Mouse (Mus musculus) gastrocnemius, postnatal 25 days (tissue): Measurements from ENCODE around the gene Tnrc6c. TPM values are rescaled to one million over a fixed set of nuclear protein-coding genes. Genes with fewer than 3 reads are reported as not detected.
"Not testable (repeated sequence)": the region's sequence is repeated elsewhere in the genome, so short reads cannot be mapped to it uniquely, and the experiment has no call there.

Experiments used
- DNase-seq: peaks from one replicate; pipeline ENCODE4 v3.0.0; 2022
- total RNA-seq, 2 experiments: library from RNA; stranded (reverse); gene quantifications; 1 replicate in 1 of 2; 2 replicates in 1 of 2; pipeline ENCODE4 v1.2.3; 2021

Gene Tnrc6c
- total RNA-seq, 2 experiments from 2014 or later: 17.2 to 18.2 TPM

DNA sequence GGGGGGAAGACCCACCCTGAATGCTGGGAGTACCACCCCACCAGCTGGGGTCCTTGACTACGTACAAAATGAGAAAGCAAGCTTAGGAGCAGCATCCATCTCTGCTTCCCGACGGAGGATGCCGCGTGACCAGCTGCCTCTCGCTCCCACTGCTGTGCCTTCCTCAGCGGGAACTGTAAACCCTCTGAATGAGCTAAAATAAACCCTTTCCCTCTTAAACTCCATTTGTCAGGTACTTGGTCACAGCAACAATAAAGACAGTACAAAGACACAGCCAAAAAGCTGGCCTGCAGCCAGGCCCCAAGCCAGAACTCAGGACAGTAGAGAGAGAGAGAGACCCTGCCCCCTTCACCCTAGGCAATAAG lies 115.6 kb downstream of the Tnrc6c start:
- no peak for DNase-seq

DNA sequence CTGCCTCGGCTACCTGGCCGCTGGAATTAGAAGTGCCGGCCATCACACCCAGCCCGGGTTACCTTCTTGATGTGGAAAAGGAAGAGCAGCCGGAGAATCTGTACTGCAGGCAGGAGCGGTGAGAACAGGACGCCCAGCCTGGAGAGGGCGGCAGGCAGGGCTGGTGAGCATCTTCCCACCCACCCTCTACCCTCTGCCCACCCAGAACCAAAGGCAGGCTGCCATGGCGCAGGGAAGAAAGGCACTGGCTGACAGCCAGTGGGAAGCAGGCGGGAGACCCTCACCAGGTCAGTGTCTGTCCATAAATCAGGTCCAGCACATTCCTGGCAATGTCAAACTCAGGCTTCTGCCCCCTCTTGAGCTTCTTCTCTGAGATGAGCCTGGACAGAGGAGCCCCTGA lies 116.3 kb downstream of the Tnrc6c start:
- DNase-seq: no peak

DNA sequence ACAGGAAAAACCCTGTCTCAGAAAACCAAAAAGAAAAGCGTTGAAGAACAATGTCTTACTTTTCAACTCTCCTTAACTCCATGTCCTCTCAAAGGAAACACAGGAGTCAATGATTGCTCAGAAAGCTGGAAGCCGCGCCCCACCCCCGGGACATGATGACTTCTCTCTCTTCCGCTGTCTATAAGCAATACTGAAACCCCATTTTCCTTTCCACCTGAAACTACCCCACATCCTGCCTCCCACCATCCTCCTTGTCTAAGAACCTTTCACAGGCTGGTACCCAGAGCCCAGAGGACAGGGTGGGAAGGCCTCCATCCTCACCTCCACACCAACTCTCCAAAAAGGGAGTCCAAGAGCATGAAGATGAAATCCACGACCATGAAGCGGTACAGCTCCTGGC lies 118.3 kb downstream of the Tnrc6c start:
- no peak for DNase-seq

DNA sequence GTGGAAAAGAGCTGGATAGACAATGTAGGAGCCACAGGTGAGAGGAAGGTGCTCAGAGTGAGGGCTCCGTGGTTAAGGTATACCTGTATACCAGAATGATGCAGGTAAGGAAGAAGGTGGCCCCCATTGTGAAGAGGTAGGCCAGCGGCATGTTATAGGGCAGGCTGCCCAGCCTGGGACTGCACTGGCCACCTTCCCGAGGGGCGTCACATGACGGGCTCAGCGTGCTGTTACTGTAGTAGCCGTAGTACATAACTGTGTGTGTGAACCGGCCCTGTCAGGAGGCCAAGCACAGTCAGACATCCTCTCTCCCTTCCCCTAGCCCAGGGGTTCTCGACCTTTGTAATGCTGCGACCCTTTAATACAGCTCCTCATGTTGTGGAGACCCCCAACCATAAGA lies 120.8 kb downstream of the Tnrc6c start:
- DNase-seq: no peak

DNA sequence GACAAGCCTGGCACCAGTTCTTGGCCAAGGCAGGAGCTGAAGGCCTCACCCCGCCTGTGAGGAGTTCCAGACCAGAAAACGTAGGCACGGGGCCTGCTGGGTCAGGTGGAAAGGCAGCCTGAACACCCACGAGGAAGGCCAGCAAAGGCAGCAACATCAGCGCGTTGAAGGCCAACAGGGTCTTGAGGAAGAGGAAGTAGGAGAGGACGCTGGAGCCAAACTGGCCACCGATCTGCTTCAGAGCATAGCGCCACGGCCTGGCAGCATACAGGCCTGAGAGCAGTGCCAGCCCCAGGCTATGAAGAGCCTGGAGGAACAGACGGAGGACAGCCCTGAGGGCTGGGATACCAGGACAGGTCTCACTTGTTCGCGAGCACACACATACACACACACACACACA lies 121.5 kb downstream of the Tnrc6c start:
- DNase-seq: no peak

DNA sequence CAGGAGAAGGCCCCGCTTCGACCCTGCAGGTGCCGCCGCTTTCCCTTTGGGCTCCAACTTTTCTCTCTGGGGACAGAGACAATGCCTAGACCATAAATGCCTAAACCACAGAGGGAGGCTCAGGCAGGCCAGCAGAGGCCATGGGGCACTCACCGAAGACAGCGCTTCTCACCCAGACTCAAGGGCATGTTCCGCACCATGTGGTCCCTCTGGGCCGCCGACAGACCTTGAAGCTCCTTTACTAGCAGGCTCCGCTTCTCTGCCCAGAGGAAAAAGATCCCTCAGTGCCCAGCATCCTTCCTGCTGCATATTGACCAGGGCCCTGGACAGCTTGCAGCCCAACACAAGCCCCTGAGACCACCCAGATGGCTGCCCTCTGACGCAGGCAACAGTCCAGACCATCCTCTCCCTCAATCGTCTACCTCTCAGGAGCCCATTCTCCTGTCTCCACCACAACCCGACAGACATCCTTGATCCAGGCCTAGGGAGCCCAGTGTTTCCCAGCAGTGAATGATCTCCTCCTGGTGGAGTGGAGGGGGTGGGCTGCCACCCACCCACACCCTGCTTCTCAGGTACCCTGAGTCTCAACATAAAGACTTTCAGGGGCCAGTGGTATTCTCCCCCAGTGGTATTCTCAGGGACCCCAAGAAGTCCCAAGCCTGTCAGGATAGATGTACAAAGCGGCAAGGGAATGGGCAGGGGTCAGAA lies 122.2 kb downstream of the Tnrc6c start:
- no peak for DNase-seq

DNA sequence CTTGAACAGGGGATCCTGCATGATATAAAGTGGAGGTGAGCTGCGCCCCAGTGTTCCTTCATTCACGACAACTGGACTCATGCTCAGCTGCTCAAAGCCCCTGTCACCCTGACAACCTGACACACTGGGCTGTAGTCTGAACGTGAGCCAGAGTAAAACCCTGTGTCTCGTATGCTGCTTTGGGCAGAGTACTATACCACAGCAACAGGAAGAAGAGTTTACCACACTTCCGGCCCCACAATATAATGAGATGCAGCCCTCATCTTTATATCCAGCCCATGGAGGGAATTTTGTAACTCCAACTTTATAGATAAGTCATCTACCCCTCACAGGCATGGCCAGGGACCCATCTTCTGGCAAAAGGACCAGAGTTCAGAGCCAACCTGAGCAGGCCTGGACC lies 123.0 kb downstream of the Tnrc6c start:
- no peak for DNase-seq

DNA sequence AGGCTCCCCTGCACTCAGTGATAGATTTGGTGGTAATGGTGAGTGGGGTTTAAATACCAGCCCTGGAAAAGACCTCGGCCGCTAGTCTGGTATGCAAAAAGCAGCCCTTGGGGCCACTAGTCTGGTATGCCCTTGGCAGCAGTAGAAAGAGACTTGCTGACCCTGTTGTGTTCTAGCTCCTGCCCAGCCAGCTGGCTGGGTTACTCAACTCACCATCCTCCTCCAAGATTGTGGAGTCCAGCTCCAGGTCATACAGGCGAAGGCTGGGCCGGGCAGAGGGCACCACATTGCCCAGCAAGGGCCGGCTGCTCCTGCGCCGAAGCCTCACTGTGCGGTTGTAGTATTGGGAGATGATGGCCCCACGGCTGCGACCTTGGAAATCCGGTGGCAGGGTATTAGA lies 123.9 kb downstream of the Tnrc6c start:
- no peak for DNase-seq

DNA sequence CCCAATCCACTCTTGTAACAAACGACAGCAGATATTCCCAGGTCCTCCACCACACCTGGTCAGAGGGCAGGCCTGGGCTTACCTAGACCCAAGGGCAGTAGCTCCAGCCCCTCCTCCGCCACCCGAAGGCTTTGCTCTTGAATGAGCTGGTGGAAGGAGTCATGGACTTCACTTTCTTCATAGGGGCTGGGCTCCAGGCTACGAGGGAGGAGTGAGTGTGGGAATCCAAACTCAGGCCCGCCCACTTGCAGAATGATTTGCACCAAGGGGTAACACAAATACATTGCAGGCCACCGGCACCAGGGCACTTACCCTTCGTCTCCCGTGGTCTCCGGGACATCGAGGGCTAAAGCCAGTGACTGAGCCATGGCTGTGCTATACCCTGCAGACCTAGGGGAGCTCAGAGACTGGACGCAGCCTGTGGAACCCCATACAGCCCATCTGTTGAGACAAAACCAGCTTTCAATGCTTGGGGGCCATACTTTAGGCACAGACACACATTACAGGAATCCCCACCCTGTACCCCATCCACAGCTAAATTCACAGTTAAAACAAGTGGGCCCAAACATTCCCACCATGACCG lies 124.9 kb downstream of the Tnrc6c start:
- DNase-seq: no peak

DNA sequence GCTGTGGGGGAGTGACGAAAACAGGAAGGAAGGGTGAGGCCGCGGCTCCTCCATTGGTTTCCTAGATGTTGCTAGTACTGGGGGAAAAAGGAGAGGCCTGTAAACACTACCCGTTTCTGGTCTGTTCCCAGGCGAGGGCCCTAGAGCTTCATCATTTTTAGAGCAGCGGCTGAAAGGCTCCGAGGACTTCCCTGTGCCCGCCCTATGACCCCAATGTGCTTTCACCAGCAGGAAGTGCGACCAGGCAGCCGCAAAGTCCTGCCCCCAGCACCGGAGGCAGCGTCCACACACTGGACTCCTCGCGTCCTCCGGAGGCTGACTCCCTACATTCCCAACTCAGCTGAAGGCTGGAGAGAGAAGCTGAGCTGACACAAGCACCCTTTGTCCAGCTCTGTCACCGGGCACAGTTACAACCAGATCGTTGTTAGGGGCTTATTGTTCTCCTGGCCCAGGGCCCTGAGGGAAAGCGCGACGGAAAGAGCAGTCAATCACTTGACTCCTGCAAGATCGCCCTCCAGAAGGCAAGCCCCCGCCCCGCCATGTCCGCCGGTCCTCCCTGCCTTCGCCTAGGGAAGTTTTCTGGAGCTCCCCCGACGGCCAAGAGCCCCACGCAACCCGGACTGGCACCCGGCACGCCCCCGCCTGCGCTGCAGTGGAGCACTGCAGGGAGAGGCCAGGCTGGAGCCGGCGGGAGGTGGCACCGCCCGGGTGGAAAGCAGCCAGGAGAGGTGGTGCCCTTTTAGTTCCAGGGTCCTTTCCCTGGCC lies 125.5 kb downstream of the Tnrc6c start:
- DNase-seq: peak; percentile 77

DNA sequence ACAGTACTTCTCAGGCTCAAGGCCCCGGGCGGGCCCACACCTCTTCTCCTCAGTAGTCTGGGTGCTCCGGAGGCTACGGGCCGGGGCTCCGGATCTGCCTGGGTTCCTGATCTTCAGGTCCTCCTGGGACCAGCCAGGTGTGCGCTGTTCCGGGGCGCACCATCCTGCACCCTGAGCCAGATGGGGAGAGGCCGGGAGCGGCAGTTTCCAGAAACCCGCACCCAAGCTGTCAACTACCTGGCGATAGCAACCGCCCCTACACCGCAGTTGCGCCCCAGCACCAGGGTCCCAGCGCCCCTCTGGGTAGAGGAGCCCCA lies 126.1 kb downstream of the Tnrc6c start:
- DNase-seq: no peak

DNA sequence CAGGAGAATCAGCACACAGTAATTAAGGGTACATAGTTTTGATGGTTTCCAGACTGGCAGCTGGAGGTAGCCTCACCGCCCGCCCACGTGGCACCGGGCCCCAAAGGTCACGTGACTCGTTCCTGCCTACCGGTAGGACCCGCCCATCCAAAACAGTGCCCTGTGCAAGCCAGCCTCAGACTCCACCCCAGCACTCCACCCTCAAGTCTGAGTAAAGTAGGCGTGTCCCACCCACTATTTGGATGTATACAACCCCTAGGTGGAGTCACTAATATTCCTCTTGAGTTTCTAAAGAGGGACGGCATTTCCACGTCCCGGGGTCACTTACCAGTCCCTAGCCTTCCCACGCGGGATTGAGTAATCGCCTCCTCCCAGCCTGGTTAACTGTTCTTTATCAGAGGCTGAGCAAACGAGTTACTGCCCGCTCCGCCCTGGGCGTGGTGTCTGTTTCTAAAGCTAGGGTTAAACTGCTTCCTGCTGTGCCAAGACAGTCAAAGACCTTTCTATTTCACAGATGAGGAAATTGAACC lies 126.6 kb downstream of the Tnrc6c start:
- DNase-seq: peak; percentile 84

DNA sequence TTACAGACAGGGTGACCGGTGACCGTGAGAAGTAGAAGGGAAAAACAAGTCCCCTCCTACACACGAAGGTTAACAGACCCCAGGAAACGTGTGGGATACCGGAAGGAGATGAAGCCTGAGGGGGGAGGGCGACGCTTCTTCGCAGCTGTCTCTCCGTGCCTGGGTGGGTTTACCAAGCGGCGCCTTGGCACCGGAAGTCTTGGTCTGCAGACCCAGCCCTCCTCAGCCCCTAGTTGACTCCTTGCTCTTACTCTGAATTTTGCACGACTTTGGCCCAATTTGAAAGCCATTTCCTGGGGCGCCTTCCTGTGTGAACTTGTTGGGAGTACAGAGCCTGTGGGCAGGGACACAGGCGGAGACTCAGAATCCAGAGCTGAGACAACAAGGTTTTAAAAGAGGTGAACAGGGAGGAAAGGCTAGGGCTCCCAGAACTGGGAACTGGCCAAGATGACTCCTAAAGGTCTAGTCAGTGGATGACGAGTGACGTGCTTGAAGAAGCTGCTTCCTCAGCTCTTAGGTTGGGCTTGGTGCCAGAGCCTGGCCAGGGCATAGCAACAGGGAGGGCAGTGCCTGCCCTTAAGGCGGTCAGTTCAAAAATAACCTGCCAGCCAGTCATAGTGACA lies 127.2 kb downstream of the Tnrc6c start:
- DNase-seq: peak; percentile 64

DNA sequence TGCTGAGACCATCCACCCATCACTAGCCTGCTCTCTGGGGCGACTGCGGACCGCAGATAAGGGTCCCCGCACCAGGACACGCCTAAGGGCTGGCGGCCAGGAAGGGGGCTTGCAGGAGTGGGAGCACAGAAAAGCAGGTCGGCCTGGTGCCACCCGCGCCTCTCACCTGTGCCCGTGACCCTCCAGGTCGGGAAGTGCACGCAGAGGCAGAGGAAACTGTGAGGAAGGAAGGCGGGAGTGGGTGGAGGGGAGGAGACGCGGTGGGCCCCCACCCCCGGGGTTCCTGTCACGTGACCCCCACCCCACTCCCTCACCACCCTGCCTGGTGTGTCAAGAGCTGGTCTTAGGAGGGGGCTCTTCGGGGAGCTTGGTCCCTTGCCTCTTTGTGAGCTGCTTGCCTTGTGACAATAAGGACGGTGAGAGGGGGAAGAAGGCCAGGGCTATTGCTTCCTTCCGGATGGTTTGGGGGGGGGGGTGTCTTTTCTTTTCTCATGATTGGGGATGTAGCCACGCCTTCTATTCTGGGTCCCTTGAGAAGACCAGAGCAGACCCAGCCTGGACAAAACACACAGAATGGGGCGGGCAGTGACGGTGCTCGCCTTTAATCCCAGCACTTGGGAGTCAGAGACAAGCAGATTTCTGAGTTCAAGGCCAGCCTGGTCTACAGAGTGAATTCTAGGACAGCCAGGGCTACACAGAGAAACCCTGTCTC lies 128.1 kb downstream of the Tnrc6c start, which contains the start of the genes Tmc8 and Tmc6:
Gene Tmc8 (plus strand): TSS at position 84 of the 712 bp plus-strand sequence.
Gene Tmc6 (minus strand): TSS at position 206 of the 712 bp plus-strand sequence.
- DNase-seq: peak; percentile 78

DNA sequence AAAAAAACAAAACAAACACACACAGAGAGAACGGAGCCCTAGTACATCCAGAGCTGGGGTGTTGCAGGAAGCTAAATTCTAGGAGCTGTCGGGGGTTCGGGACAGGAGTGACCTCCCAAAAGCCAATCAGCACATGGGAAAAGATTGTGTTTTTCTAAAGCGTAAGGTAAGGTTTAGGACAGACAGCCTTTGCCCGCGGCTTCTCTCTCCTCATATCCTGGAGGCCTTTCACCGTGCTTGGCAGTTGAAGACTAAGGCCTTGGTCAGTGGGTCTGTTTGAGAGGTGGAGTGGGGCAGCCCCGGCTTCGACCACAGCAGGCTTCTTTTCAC lies 128.6 kb downstream of the Tnrc6c start:
- no peak for DNase-seq

DNA sequence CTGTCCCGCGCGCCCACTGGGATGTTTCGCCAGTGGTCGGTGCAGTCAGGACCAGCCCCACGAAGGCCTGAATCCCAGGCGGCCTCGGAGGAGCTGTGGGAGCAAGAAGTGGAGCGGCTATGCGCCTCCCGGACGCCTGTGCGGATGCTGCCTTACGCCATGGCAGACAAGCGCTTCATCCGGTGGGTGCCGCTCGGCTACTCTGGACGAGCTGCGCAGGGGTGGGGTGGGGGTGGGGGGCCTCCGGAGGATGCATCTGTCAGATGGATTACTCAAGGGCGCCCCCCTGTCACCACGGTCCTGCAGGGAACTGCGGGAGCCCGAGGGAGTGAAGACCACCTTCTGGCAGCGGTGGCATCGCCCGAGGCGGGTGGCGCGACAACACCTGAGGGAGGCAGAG lies 129.0 kb downstream of the Tnrc6c start:
- DNase-seq: no peak

DNA sequence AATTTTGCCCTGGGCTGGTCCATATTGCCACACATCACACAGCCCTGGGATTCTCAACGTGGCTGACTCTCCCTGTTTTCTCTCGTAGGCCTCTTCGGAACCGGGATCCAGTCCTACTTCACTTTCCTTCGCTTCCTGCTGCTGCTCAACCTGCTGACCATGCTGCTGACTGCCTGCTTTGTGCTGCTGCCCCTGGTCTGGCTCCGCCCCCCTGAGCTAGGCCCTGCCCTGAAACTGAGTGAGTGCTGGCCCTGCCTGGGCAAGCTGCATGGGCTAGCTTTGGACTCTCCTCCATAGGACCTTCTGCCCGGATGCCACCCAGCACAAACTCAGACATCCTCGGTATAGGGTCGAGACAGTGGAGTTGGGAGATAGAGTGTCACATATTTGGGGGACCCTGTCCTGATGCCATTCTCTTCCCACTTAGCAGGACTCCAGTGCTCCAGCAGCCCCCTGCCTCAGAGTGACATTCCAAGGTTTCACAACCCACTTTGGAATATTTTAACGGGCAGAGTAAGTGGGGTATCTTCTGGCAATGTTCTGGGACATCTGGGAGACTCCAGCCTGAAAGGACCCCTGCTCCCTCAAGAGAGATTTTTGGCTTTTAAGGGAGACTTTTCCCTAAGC lies 129.7 kb downstream of the Tnrc6c start:
- DNase-seq: no peak

DNA sequence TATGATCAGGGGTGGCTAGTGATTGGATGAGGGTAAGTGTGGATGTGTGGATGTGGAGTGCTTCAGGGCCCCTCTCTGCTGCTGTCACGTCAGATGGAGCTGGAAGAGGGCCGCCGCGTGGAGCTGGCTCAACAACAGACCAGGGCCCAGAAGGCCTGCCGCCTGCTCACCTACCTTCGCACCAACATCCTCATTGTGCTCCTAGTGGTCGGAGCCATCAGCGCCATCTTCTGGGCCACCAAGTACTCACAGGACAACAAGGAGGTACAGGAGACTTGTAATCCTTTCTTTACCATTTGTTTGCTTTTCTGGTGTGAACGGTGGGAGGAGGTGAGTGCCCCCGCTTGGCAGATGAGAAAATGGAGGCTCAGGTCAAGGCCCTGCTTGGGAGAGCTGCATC lies 132.2 kb downstream of the Tnrc6c start:
- no peak for DNase-seq

DNA sequence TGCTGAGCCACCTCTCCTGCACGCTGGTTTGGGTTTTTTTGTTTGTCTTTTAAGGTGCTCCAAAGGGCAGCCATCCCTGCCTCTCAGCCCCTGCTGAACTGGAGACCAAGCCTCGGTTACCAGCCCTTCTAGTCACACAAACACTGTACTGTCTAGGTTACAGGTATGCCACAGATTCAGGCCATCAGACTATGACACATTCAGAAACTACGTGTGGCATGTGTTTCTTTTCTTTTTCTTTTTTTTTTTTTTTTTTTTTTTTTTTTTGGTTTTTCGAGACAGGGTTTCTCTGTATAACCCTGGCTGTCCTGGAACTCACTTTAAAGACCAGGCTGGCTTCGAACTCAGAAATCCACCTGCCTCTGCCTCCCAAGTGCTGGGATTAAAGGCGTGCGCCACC lies 134.4 kb downstream of the Tnrc6c start:
- not testable (repeated sequence) for DNase-seq

DNA sequence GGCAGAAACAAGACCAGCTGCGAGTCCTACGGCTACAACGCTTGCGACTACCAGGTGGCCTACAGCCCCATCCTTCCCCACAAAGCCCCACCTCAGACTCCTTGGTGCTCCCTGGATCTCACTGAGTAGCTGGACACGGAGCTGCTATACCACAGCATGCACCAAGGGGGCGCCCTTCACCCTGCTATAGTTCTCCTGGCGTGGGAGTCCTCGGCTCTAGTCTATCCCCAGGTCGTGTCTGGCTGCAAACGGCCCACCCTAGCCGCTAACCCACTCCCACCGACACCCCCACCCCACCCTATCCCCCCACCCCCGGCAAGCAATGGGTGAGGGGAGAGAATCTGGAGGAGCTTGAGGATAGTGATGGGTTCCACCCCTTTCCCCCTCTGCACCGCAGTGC lies 136.2 kb downstream of the Tnrc6c start:
- DNase-seq: peak; percentile 66

DNA sequence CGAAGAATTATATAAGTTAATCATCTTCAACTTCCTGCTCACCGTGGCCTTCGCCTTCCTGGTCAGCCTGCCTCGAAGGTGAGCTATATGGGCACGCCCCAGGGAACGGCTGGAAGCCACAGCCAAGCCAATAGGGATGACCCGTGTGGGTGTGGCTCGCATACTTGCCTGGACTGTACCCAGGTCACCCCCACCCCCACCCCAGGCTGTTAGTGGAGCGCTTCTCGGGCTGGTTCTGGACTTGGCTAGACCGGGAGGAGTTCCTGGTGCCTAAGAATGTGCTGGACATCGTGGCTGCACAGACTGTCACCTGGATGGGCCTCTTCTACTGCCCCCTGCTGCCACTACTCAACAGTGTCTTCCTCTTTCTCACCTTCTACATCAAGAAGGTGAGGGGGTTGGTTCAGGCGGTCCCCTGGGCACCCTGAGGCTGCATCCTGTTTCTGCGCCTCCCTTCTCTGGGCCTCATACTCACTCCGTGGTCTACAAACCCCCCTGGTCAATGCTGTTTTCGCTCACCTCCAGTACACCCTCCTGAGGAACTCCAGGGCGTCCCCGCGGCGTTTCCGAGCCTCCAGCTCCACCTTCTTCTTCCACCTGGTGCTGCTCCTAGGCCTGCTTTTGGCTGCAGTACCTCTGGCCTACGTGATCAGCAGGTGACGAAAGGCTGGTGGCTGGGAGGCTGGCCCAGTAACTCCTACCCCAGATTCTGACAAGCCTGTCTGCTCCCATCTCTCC lies 136.8 kb downstream of the Tnrc6c start:
- no peak for DNase-seq
